Mouse (Mus musculus): ENCODE data around the gene Sgpp2. TPM values are rescaled to one million over a fixed set of nuclear protein-coding genes. Genes with fewer than 3 reads are reported as not detected.

The Sgpp2 gene
- polyA plus RNA-seq, 1 experiment from 2014 or later: 32.1 TPM

- H3K9ac ChIP-seq (replicated peaks; ENCODE audit: low read depth, low read length): no peak overlapping the region
- H3K36me3 ChIP-seq (ENCODE audit: control insufficient read depth, insufficient read depth, low read length): no peaks in the 10 kb centered on the region
- no peak for ATAC-seq (ENCODE audit: insufficient number of reproducible peaks, insufficient read depth, low FRiP score, low read depth)
- 0 out of 2 replicates have a peak, but pooled peaks cover 4% of the 10 kb centered on the region for H3K4me1 ChIP-seq (ENCODE audit: control insufficient read depth, insufficient read depth, low read length)
- H3K27me3 ChIP-seq (ENCODE audit: control insufficient read depth, insufficient read depth, low read length): no peaks in the 10 kb centered on the region
- H3K27ac ChIP-seq (ENCODE audit: low read length): no peak overlapping the region
- no peaks in the 10 kb centered on the region for H3K9me3 ChIP-seq (ENCODE audit: control insufficient read depth, low read depth, low read length)
- H3K4me3 ChIP-seq (ENCODE audit: low read depth, low read length): no peak overlapping the region
- WGBS: 75% methylated on average over 12 of the region's 12 CpGs
- H3K4me2 ChIP-seq (replicated peaks; ENCODE audit: low read depth, low read length): no peak overlapping the region
These were observed 37.2 kb downstream of the Sgpp2 start for GRCm38 (mm10) chr1:78347317-78347806.

GRCm38 (mm10) chr1:78349219-78349618 lies 39.1 kb downstream of the Sgpp2 start:
- H3K27me3 ChIP-seq (ENCODE audit: control insufficient read depth, insufficient read depth, low read length): no peaks in the 10 kb centered on the region
- H3K9ac ChIP-seq (replicated peaks; ENCODE audit: low read depth, low read length): no peak overlapping the region
- no peaks in the 10 kb centered on the region for H3K9me3 ChIP-seq (ENCODE audit: control insufficient read depth, low read depth, low read length)
- no peak overlapping the region for H3K4me2 ChIP-seq (replicated peaks; ENCODE audit: low read depth, low read length)
- WGBS: 92% methylated on average over 1 of the region's 1 CpGs
- no peaks in the 10 kb centered on the region for H3K36me3 ChIP-seq (ENCODE audit: control insufficient read depth, insufficient read depth, low read length)
- H3K4me3 ChIP-seq (ENCODE audit: low read depth, low read length): no peak overlapping the region
- H3K4me1 ChIP-seq (ENCODE audit: control insufficient read depth, insufficient read depth, low read length): 0 out of 2 replicates have a peak, but pooled peaks cover 4% of the 10 kb centered on the region
- H3K27ac ChIP-seq (ENCODE audit: low read length): no peak overlapping the region
- no peak for ATAC-seq (ENCODE audit: insufficient number of reproducible peaks, insufficient read depth, low FRiP score, low read depth)

- Histone ChIP-seq H3K36me3 (ENCODE audit: control insufficient read depth, insufficient read depth, low read length) (no peaks in the 10 kb centered on the region), H3K27ac (ENCODE audit: low read length) (no peak overlapping the region)
These were observed 43.1 kb downstream of the Sgpp2 start for GRCm38 (mm10) chr1:78353254-78353653.

GRCm38 (mm10) chr1:78355123-78355522 lies 45.0 kb downstream of the Sgpp2 start:
- 0 out of 2 replicates have a peak overlapping the region, but pooled peaks have one; percentile 4 for H3K27ac ChIP-seq (ENCODE audit: low read length)
- H3K9me3 ChIP-seq (ENCODE audit: control insufficient read depth, low read depth, low read length): no peaks in the 10 kb centered on the region
- H3K4me1 ChIP-seq (ENCODE audit: control insufficient read depth, insufficient read depth, low read length): peaks cover 10% of the 10 kb centered on the region; the same call in 1 of the 2 replicates
- no peak overlapping the region for H3K9ac ChIP-seq (replicated peaks; ENCODE audit: low read depth, low read length)
- no peaks in the 10 kb centered on the region for H3K27me3 ChIP-seq (ENCODE audit: control insufficient read depth, insufficient read depth, low read length)
- no peak overlapping the region for H3K4me3 ChIP-seq (ENCODE audit: low read depth, low read length)
- no peak overlapping the region for H3K4me2 ChIP-seq (replicated peaks; ENCODE audit: low read depth, low read length)
- no peaks in the 10 kb centered on the region for H3K36me3 ChIP-seq (ENCODE audit: control insufficient read depth, insufficient read depth, low read length)
- ATAC-seq (ENCODE audit: insufficient number of reproducible peaks, insufficient read depth, low FRiP score, low read depth): no peak
- 15% methylated on average over 4 of the region's 4 CpGs for WGBS

More at GRCm38 (mm10) chr1:78353254-78353653, 43.1 kb downstream of the Sgpp2 start:
- WGBS: 78% methylated on average over 1 of the region's 1 CpGs
- no peaks in the 10 kb centered on the region for H3K9me3 ChIP-seq (ENCODE audit: control insufficient read depth, low read depth, low read length)
- H3K4me1 ChIP-seq (ENCODE audit: control insufficient read depth, insufficient read depth, low read length): peaks cover 10% of the 10 kb centered on the region; the same call in 1 of the 2 replicates
- no peak overlapping the region for H3K4me3 ChIP-seq (ENCODE audit: low read depth, low read length)
- no peaks in the 10 kb centered on the region for H3K27me3 ChIP-seq (ENCODE audit: control insufficient read depth, insufficient read depth, low read length)
- H3K9ac ChIP-seq (replicated peaks; ENCODE audit: low read depth, low read length): no peak overlapping the region
- no peak overlapping the region for H3K4me2 ChIP-seq (replicated peaks; ENCODE audit: low read depth, low read length)
- ATAC-seq (ENCODE audit: insufficient number of reproducible peaks, insufficient read depth, low FRiP score, low read depth): no peak

- Histone ChIP-seq H3K27me3 (ENCODE audit: control insufficient read depth, insufficient read depth, low read length) (no peaks in the 10 kb centered on the region), H3K4me3 (ENCODE audit: low read depth, low read length) (no peak overlapping the region), H3K9ac (replicated peaks; ENCODE audit: low read depth, low read length) (no peak overlapping the region), H3K36me3 (ENCODE audit: control insufficient read depth, insufficient read depth, low read length) (no peaks in the 10 kb centered on the region), H3K9me3 (ENCODE audit: control insufficient read depth, low read depth, low read length) (no peaks in the 10 kb centered on the region), H3K4me1 (ENCODE audit: control insufficient read depth, insufficient read depth, low read length) (peaks cover 6% of the 10 kb centered on the region; the same call in 1 of the 2 replicates), H3K4me2 (replicated peaks; ENCODE audit: low read depth, low read length) (no peak overlapping the region), H3K27ac (ENCODE audit: low read length) (no peak overlapping the region)
- ATAC-seq (ENCODE audit: insufficient number of reproducible peaks, insufficient read depth, low FRiP score, low read depth): no peak
- WGBS: 37% methylated on average over 4 of the region's 4 CpGs
These were observed 47.3 kb downstream of the Sgpp2 start for GRCm38 (mm10) chr1:78357415-78357814.

GRCm38 (mm10) chr1:78357868-78358267 lies 47.7 kb downstream of the Sgpp2 start:
- Histone ChIP-seq H3K9me3 (ENCODE audit: control insufficient read depth, low read depth, low read length) (no peaks in the 10 kb centered on the region), H3K4me1 (ENCODE audit: control insufficient read depth, insufficient read depth, low read length) (peaks cover 6% of the 10 kb centered on the region; the same call in 1 of the 2 replicates), H3K27ac (ENCODE audit: low read length) (no peak overlapping the region), H3K9ac (replicated peaks; ENCODE audit: low read depth, low read length) (no peak overlapping the region), H3K4me3 (ENCODE audit: low read depth, low read length) (no peak overlapping the region), H3K36me3 (ENCODE audit: control insufficient read depth, insufficient read depth, low read length) (no peaks in the 10 kb centered on the region), H3K27me3 (ENCODE audit: control insufficient read depth, insufficient read depth, low read length) (no peaks in the 10 kb centered on the region), H3K4me2 (replicated peaks; ENCODE audit: low read depth, low read length) (no peak overlapping the region)
- WGBS: 52% methylated on average over 1 of the region's 1 CpGs
- ATAC-seq (ENCODE audit: insufficient number of reproducible peaks, insufficient read depth, low FRiP score, low read depth): no peak

GRCm38 (mm10) chr1:78363965-78364889 lies 54.1 kb downstream of the Sgpp2 start:
- H3K9ac ChIP-seq (replicated peaks; ENCODE audit: low read depth, low read length): no peak overlapping the region
- H3K9me3 ChIP-seq (ENCODE audit: control insufficient read depth, low read depth, low read length): no peaks in the 10 kb centered on the region
- H3K4me3 ChIP-seq (ENCODE audit: low read depth, low read length): no peak overlapping the region
- 48% methylated on average over 13 of the region's 13 CpGs for WGBS
- H3K27ac ChIP-seq (ENCODE audit: low read length): no peak overlapping the region
- H3K36me3 ChIP-seq (ENCODE audit: control insufficient read depth, insufficient read depth, low read length): no peaks in the 10 kb centered on the region
- H3K4me2 ChIP-seq (replicated peaks; ENCODE audit: low read depth, low read length): no peak overlapping the region
- no peaks in the 10 kb centered on the region for H3K27me3 ChIP-seq (ENCODE audit: control insufficient read depth, insufficient read depth, low read length)
- ATAC-seq (ENCODE audit: insufficient number of reproducible peaks, insufficient read depth, low FRiP score, low read depth): peak; percentile 59; the same call in 1 of the 2 replicates
- H3K4me1 ChIP-seq (ENCODE audit: control insufficient read depth, insufficient read depth, low read length): no peaks in the 10 kb centered on the region

- no peak for ATAC-seq (ENCODE audit: insufficient number of reproducible peaks, insufficient read depth, low FRiP score, low read depth)
- Histone ChIP-seq H3K27me3 (ENCODE audit: control insufficient read depth, insufficient read depth, low read length) (no peaks in the 10 kb centered on the region), H3K4me3 (ENCODE audit: low read depth, low read length) (no peak overlapping the region), H3K27ac (ENCODE audit: low read length) (no peak overlapping the region), H3K4me1 (ENCODE audit: control insufficient read depth, insufficient read depth, low read length) (peaks cover 5% of the 10 kb centered on the region; the same call in 1 of the 2 replicates), H3K36me3 (ENCODE audit: control insufficient read depth, insufficient read depth, low read length) (no peaks in the 10 kb centered on the region), H3K4me2 (replicated peaks; ENCODE audit: low read depth, low read length) (no peak overlapping the region), H3K9me3 (ENCODE audit: control insufficient read depth, low read depth, low read length) (no peaks in the 10 kb centered on the region), H3K9ac (replicated peaks; ENCODE audit: low read depth, low read length) (no peak overlapping the region)
- 64% methylated on average over 5 of the region's 5 CpGs for WGBS
These were observed 57.7 kb downstream of the Sgpp2 start for GRCm38 (mm10) chr1:78367806-78368205.

Data from stomach, embryonic 14.5 days (tissue).